Mouse (Mus musculus) lung, adult 2 months (tissue): Measurements from ENCODE around the gene Adamtsl1.

Source experiments
- CTCF ChIP-seq: fragments of 200-500 bp; IDR thresholded peaks from 2 replicates; pipeline ENCODE4 v1.5.1; 2011; ENCODE audit warnings: mild to moderate bottlenecking, low read length, control low read depth; ENCODE audit not compliant: insufficient read depth
- POLR2A ChIP-seq: fragments of 200-500 bp; IDR thresholded peaks from 2 replicates; pipeline ENCODE4 v1.6.1; 2011; ENCODE audit warnings: low read depth, mild to moderate bottlenecking, control low read depth, low read length, borderline replicate concordance; ENCODE audit errors: extremely low read depth

GRCm38 (mm10) chr4:86068875-86069718, 555.1 kb downstream of the Adamtsl1 start:
- TF ChIP-seq POLR2A (no peak), CTCF (no peak)
